Mouse (Mus musculus) heart, adult 18-20 months (tissue): ENCODE measurements around the gene Tmem50a. TPM values are rescaled to one million over a fixed set of nuclear protein-coding genes. Genes with fewer than 3 reads are reported as not detected.
A peak's percentile ranks its signal among the peaks of the same experiment; 100 is the strongest.

Experiments
- DNase-seq, 2 experiments: peaks; one replicate each; pipeline ENCODE4 v3.0.0; 2021 to 2022; ENCODE audit warnings: mixed read lengths in 1 of 2
- long read RNA-seq, 2 experiments: library from polyadenylated mRNA; stranded (forward); transcript quantifications; one replicate each; pipeline ENCODE4 v2.0.0; 2021
- total RNA-seq, 2 experiments: library from RNA; stranded (reverse); gene quantifications; 2 replicates each; pipeline ENCODE4 v1.2.3; 2021

Gene Tmem50a
- total RNA-seq: 10 to 100 TPM; 61.9 to 65.3 TPM
- long read RNA-seq, experiment 1, transcript Tmem50a-201 (7 exons, 1,204 nt): major isoform, 39 of 45 reads
- long read RNA-seq, experiment 1, partial matches to known transcripts: 0 of 45 reads
- long read RNA-seq, experiment 1, other reads (novel, unspliced or antisense): 5 of 45 reads
- long read RNA-seq, experiment 2, transcript Tmem50a-201 (7 exons, 1,204 nt): major isoform, 30 of 36 reads
- long read RNA-seq, experiment 2, partial matches to known transcripts: 1 of 36 reads
- long read RNA-seq, experiment 2, other reads (novel, unspliced or antisense): 5 of 36 reads

DNA sequence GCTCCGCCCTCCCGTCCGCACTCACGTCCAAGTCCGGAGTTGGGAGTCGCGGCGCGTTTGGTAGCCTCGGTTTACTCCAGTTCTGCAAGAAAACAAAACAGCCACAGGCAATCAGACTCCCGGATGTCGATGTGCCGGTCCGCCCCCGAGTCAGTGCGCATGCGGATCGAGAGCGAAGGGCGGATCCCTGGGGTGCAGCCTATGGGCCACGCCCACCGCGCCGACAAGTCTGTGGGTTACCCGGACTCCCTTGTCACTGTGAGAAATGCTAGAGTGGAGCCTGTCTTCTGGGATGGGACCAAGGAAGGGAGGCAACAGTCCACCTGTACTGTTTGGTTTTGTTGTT, at the start of gene Tmem50a:
Tmem50a (minus strand) TSS at position 161 of the 346 bp plus-strand sequence.
- DNase-seq: peak; percentile 97

- DNase-seq: no peak
These were observed 48.4 kb upstream of the Tmem50a start for GRCm38 (mm10) chr4:134963021-134963776.

GRCm38 (mm10) chr4:134956328-134956727, 41.5 kb upstream of the Tmem50a start:
- peak; percentile 62 to 87 for DNase-seq

DNA sequence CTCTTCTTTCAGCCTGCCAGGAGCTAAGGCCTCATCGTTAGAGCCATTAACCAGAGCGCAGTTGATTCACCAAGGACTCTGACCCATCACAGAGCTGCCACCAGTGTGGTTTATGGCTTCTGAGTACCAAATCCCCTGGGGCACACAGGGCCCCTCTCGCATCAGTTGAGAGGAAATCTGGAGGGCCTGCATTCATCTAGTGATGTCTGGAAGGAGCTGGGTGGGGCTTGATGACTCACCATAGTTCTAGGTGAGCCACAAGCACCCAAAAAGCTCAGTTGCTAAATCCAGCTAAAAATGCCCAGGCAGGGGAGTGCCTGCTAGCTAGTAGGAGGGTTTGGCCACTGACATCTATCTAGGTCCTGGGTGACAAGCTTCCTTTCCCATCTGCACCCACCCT, 41.0 kb upstream of the Tmem50a start:
- DNase-seq: no peak

DNA sequence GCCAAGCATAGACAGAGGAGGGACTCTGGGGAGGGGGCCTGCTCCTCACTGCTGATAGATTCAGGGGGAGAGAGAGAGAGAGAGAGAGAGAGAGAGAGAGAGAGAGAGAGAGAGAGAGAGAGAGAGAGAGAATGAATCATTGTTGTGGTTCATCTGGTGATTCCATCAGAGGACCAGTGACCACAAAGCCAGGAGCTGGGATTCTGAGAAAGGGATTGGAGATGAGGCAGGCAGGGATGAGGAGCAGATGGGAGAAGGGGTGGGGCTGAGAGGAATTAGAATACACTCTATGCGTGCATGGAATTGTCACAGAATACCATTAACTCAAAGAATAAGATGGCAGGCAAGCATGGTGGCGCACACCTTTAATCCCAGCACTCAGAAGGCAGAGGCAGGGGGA, 40.4 kb upstream of the Tmem50a start:
- DNase-seq: no peak

DNA sequence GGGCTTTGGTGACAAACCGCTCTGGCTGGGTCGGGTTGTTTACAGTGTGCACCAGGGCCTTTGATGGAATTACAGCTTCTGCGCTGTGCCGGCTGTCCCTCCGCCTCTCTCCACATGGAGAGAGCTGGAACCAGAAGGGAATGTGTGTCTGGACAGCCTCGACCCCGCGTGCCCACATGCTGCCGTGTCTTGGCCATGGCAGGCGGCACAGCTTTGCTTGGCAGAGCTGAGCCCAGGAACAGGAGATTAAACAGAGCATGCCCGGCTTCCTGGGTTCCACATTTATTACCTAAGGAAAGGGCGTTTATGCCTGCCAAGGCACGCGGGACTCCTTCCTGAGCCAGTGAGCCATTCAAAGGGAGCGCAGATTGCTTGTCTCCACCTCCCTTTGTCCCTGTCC, 39.6 kb upstream of the Tmem50a start:
- DNase-seq: peak in 1 of 2 experiments; percentile 31

- DNase-seq: peak in 1 of 2 experiments; percentile 21
These were observed 35.8 kb upstream of the Tmem50a start for GRCm38 (mm10) chr4:134950518-134951091.

GRCm38 (mm10) chr4:134946024-134946744, 31.4 kb upstream of the Tmem50a start:
- DNase-seq: peak; percentile 76 to 85

DNA sequence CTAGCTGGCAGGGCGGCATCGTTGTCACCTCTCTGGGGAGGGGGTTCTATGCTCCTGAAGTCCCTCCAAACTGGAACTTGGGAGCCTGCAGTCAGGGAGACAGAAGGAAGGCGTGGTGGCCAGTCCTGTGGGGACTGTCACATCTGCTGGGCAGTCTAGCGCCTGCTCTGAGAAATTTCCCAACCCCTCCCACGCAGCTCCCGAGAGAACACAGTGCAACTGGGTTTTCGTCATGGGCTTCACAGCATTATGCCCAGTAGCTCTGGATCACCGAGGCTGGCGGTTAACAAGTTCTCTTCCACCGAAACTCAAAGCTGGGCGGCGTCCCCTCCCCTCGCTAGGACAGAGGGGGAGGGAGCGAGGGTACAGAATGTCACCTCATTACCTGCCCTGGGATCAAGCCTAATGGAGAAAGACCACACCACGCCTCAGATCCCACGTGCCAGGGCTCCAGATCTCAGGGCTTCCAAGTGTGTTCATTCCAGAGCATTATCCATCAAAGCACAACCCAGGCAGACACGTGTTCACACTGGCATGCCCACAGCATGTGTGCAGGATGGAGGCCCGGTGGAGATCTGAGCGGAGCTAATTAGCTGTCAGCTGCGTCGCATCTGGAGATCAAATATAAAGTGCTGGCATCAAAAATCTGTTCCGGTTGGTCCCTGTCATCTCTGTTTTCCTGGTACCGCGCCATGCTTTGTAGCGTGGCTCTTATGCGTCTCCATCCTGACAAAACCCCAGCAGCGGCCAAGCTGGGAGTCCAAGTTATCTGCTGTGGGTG, 29.1 kb upstream of the Tmem50a start:
- DNase-seq: no peak

DNA sequence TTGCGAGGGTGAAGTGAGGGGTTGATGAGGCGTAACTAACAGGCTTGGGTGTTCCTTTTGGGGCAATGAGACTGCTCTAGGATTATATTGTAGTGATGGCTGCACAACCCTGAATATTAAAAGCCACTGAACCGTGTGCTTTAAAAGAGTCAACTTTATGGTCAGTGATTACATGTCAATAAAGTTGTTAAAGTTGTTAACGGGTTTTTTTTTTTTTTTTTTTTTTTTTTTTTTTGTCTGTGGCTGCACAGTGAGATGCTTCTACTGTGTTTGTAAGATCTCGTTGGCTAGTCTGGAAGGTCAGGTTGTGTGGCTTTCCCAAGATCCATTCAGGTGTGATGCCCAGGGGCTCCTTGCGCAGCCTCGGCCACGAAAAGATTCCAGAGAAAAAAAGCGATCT, 25.1 kb upstream of the Tmem50a start:
- no peak for DNase-seq

GRCm38 (mm10) chr4:134937240-134938176, 22.7 kb upstream of the Tmem50a start:
- peak; percentile 47 to 60 for DNase-seq

GRCm38 (mm10) chr4:134930684-134931481, 16.1 kb upstream of the Tmem50a start, which contains the start of gene Syf2:
TSS of gene Syf2 (plus strand) at chr4:134930898.
- DNase-seq: peak; percentile 97

DNA sequence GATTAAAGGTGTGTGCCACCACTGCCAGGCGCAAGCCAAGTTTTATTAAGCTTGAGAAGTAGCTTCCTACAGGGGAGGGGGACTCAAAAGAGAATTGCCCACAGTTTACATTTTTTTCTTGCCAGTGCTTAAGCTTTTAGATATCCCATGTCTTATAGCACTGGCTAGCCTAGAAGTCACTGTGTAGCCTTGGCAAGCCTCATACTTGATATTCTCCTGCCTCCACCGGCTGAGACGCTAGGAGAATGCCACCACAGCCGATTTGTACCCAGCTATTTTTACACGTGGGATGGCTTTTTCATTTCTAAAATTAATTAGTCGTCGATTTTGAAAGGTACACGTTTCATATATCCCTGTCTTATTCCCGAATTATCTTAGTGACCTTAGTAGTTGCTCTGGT, 15.4 kb upstream of the Tmem50a start:
- peak in 1 of 2 experiments; percentile 23 for DNase-seq

DNA sequence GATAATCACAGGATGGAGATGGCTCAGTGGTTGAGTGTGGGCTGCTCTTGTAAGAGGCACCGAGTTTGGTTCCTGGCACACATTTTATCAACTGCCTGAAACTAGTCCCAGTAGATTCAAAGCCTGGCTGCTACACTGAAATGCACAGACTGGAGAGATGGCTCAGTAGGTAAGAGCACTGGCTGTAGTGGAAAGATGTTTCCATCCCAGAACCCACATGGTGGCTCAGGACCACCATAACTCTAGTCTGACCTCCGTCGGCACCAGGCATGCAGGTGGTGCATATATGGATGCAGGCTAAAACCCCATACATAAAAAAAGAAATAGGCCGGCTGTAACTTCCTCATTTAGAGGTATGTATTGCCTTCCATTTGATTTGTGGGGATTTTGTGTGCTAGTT, 14.7 kb upstream of the Tmem50a start:
- DNase-seq: no peak

GRCm38 (mm10) chr4:134928464-134928836, 13.6 kb upstream of the Tmem50a start:
- peak in 1 of 2 experiments; percentile 17 for DNase-seq

DNA sequence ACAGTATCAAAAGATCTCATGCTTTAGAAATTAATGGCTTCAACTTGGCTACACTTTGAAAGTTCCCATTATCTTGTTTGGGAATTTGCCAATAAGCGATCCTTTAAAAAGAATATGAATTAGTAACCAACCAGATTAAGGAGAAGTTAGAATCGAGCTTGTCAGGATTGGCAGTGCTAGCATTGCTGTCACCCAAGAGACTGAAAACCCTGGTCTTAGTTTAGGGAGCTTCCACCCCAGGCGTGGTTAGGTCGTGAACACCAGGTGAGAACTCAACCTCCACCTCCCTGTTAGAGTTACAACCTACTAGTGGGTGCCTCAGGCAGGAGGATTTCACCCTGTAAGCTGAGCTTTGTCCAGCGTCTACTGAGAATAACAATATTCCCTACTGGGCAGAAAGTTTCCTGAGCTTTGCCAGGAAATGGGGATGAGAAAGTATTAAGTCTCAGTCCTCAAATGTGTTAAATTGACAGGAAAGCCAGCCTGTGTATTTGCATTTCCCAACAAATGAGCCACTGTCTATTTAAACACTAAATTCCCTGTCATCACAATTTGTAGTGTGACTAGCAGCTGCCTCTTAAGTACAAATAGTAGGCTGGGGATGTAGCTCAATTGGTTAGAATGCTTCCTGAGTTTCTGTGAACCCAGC, 13.1 kb upstream of the Tmem50a start:
- peak in 1 of 2 experiments; percentile 38 for DNase-seq

- peak; percentile 59 to 64 for DNase-seq
These were observed 10.4 kb upstream of the Tmem50a start for GRCm38 (mm10) chr4:134925206-134925605.

GRCm38 (mm10) chr4:134924019-134924741, 9.4 kb upstream of the Tmem50a start:
- peak; percentile 77 to 85 for DNase-seq
